Mouse (Mus musculus): ENCODE data around the gene Gpx2. TPM values are rescaled to one million over a fixed set of nuclear protein-coding genes. Genes with fewer than 3 reads are reported as not detected.

The Gpx2 gene
- polyA plus RNA-seq (2016; fragmentation: Nextera tagmentation; extraction: Ambion mirVana): 0.49 TPM in 1 of 2 replicates, not detected in the other

GRCm38 (mm10) chr12:76795350-76795749 is at the start of gene Gpx2:
TSS of gene Gpx2 (minus strand) at chr12:76795554.
- Histone ChIP-seq H3K27me3 (replicated peaks) (peaks cover 7% of the 10 kb centered on the region; the same call in 1 of the 2 replicates), H3K4me3 (no peak within 1 kb of the TSS), H3K9me3 (replicated peaks) (no peaks in the 10 kb centered on the region), H3K4me1 (replicated peaks) (peaks cover 22% of the 10 kb centered on the region), H3K4me2 (no peak within 1 kb of the TSS), H3K36me3 (no peaks in the 10 kb centered on the region), H3K9ac (no peak within 1 kb of the TSS), H3K27ac (ENCODE audit: poor library complexity, severe bottlenecking) (no peak within 1 kb of the TSS)
- WGBS: 69% methylated on average over 5 of the region's 5 CpGs
- ATAC-seq (ENCODE audit: insufficient number of reproducible peaks, low FRiP score): no peak

DNA sequence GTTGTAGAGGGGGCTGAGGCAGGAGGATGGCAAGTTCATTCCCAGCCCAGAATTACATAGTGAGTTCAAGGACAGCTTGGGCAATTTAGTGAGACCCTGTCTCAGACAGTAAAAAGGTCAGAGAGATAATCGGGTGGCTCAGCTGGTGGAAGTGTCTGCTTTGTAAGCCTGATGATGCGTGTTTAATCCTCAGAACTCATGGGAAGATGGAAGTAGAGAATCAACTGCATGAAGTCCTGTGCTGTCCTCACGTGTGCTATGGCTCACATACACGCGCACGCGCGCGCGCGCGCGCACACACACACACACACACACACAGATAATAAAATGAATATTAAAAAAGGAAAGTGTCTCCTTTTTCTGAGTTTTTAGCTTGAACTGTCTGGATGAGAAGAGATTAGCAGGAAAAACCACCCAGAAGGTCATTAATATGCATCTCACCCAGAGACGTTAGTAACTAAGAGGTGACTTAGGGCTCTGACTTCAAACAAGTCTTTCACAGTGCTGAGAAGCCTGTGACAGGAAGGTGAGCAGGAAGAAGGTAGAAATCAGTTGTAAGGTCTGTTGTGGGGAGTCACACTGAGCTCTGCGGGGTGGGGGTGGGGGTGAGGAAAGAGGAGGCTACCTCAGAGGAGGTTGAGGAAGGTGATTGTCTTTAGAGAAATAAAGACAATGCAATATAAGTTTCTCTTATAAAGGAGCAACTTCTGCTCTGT is 49.1 kb upstream of the Gpx2 start:
- H3K4me3 ChIP-seq: no peak overlapping the region
- peaks cover 5% of the 10 kb centered on the region; the same call in 1 of the 2 replicates for H3K36me3 ChIP-seq
- H3K4me2 ChIP-seq: no peak overlapping the region
- WGBS: 83% methylated on average over 15 of the region's 15 CpGs
- H3K9ac ChIP-seq: no peak overlapping the region
- no peak overlapping the region for H3K27ac ChIP-seq (ENCODE audit: poor library complexity, severe bottlenecking)
- no peak for ATAC-seq (ENCODE audit: insufficient number of reproducible peaks, low FRiP score)
- H3K4me1 ChIP-seq (replicated peaks): no peaks in the 10 kb centered on the region
- no peaks in the 10 kb centered on the region for H3K27me3 ChIP-seq (replicated peaks)
- H3K9me3 ChIP-seq (replicated peaks): 0 out of 2 replicates have a peak, but pooled peaks cover 4% of the 10 kb centered on the region

- H3K9me3 ChIP-seq (replicated peaks): no peaks in the 10 kb centered on the region
- no peak overlapping the region for H3K4me2 ChIP-seq
- ATAC-seq (ENCODE audit: insufficient number of reproducible peaks, low FRiP score): no peak
- H3K27me3 ChIP-seq (replicated peaks): 0 out of 2 replicates have a peak, but pooled peaks cover under 1% of the 10 kb centered on the region
- H3K27ac ChIP-seq (ENCODE audit: poor library complexity, severe bottlenecking): no peak overlapping the region
- no peak overlapping the region for H3K9ac ChIP-seq
- H3K4me1 ChIP-seq (replicated peaks): peaks cover 7% of the 10 kb centered on the region
- no peak overlapping the region for H3K4me3 ChIP-seq
- 54% methylated on average over 6 of the region's 6 CpGs for WGBS
- peaks cover 5% of the 10 kb centered on the region; the same call in 1 of the 2 replicates for H3K36me3 ChIP-seq
Measured at GRCm38 (mm10) chr12:76840081-76840480, 44.7 kb upstream of the Gpx2 start.

DNA sequence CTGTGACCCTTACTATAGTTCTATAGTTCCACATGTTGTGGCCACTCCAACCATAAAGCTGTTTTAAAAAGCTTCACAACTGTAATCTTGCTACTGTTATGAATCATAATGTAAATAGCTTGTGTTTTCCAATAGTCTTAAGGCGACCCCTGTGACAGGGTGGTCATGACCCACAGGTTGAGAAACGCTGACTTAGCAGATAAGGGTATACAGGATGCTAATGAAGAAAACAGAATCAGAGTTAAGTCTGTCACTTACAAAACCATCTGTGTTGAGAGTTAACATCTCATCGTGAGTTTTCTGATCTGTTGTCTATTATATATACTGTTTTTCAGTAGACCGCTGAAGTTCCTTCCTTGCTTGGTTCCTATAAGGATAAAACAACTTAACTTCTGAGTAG is 43.9 kb upstream of the Gpx2 start:
- WGBS: 88% methylated on average over 4 of the region's 4 CpGs
- Histone ChIP-seq H3K9me3 (replicated peaks) (no peaks in the 10 kb centered on the region), H3K36me3 (peaks cover 5% of the 10 kb centered on the region; the same call in 1 of the 2 replicates), H3K4me3 (no peak overlapping the region), H3K27ac (ENCODE audit: poor library complexity, severe bottlenecking) (no peak overlapping the region), H3K27me3 (replicated peaks) (0 out of 2 replicates have a peak, but pooled peaks cover 5% of the 10 kb centered on the region), H3K9ac (no peak overlapping the region), H3K4me2 (no peak overlapping the region), H3K4me1 (replicated peaks) (peaks cover 7% of the 10 kb centered on the region)
- ATAC-seq (ENCODE audit: insufficient number of reproducible peaks, low FRiP score): no peak

DNA sequence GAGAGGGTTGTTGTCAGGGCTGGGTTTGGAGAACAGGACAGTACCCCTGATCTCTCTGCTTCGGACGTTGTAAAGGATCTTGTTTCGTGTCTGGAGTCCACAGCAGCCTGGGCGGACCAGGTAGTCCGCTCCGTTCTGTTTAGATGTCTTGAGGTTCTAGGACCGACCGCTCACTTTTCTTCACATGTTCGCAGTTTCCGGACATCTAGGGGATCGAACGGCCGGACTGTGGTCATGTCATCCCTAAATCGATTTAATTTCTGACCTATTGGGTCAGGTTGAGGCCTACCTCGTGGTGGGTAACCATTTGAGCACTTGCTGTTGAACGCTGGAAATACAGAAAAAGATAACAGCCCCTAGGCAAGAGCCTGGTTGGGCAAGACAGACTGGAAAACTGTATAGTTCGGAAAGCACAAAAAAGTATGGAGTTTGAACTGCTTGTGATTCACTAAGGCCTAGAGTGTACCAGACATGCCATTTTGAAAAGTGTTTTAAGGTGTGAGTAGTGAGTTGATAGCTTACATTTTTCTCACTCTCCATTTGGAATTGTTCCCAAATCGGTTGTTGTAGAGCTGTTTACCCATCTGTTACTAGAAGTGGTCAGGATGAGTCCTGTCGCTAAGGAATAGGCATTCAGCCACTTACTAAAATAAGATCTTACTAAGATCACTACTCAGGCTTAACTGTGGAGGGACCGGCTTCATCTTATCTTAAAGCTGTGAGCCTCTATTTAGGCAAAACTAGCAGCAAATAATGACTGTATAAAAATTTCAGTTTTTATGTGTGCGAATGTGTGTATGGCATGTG is 42.7 kb upstream of the Gpx2 start:
- 10% methylated on average over 21 of the region's 21 CpGs for WGBS
- H3K9me3 ChIP-seq (replicated peaks): no peaks in the 10 kb centered on the region
- H3K4me3 ChIP-seq: peak overlapping the region; percentile 63
- H3K27me3 ChIP-seq (replicated peaks): 0 out of 2 replicates have a peak, but pooled peaks cover 5% of the 10 kb centered on the region
- H3K4me1 ChIP-seq (replicated peaks): peaks cover 7% of the 10 kb centered on the region
- peaks cover 3% of the 10 kb centered on the region; the same call in 1 of the 2 replicates for H3K36me3 ChIP-seq
- H3K27ac ChIP-seq (ENCODE audit: poor library complexity, severe bottlenecking): no peak overlapping the region
- peak overlapping the region; percentile 77 for H3K4me2 ChIP-seq
- H3K9ac ChIP-seq: peak overlapping the region; percentile 68
- peak; percentile 10; the same call in 1 of the 2 replicates for ATAC-seq (ENCODE audit: insufficient number of reproducible peaks, low FRiP score)

- Histone ChIP-seq H3K4me2 (peak overlapping the region; percentile 77), H3K27me3 (replicated peaks) (0 out of 2 replicates have a peak, but pooled peaks cover 5% of the 10 kb centered on the region), H3K9me3 (replicated peaks) (no peaks in the 10 kb centered on the region), H3K9ac (peak overlapping the region; percentile 68), H3K4me1 (replicated peaks) (peaks cover 7% of the 10 kb centered on the region), H3K36me3 (no peaks in the 10 kb centered on the region), H3K27ac (ENCODE audit: poor library complexity, severe bottlenecking) (peak overlapping the region; percentile 74), H3K4me3 (peak overlapping the region; percentile 63)
- whole genome bisulfite sequencing: under 1% methylated on average over 43 of the region's 43 CpGs
- ATAC-seq (ENCODE audit: insufficient number of reproducible peaks, low FRiP score): peak; percentile 98
Measured at GRCm38 (mm10) chr12:76837101-76837843, 41.9 kb upstream of the Gpx2 start.

GRCm38 (mm10) chr12:76832704-76833103 is 37.4 kb upstream of the Gpx2 start:
- Histone ChIP-seq H3K27me3 (replicated peaks) (0 out of 2 replicates have a peak, but pooled peaks cover 5% of the 10 kb centered on the region), H3K4me1 (replicated peaks) (no peaks in the 10 kb centered on the region)
- no peak for ATAC-seq (ENCODE audit: insufficient number of reproducible peaks, low FRiP score)

DNA sequence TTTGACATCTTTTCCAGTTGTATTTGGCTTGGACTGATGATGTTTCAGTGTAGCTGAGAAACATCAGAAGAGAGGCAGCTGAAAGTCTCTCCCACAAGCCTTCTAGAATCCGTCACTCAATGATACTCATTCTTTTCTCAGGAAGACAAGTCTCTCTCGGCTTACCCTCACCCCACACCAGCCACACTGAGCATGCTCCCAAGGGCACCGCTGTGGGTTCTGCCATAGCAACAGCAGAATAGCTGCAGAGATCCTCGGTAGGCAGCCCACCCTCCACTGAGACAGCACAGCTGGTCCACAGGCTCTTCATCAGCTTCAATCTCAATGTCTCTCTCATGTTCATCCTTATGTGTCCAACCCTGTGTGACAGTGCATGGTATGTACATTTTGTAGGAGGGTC is 29.9 kb upstream of the Gpx2 start:
- WGBS: 63% methylated on average over 4 of the region's 4 CpGs
- Histone ChIP-seq H3K27me3 (replicated peaks) (peaks cover 49% of the 10 kb centered on the region), H3K4me1 (replicated peaks) (peaks cover 18% of the 10 kb centered on the region), H3K4me3 (no peak overlapping the region), H3K9ac (no peak overlapping the region), H3K36me3 (no peaks in the 10 kb centered on the region), H3K4me2 (no peak overlapping the region), H3K27ac (ENCODE audit: poor library complexity, severe bottlenecking) (no peak overlapping the region), H3K9me3 (replicated peaks) (no peaks in the 10 kb centered on the region)
- ATAC-seq (ENCODE audit: insufficient number of reproducible peaks, low FRiP score): no peak

More at GRCm38 (mm10) chr12:76832704-76833103, 37.4 kb upstream of the Gpx2 start:
- no peak overlapping the region for H3K4me2 ChIP-seq
- 5% methylated on average over 3 of the region's 3 CpGs for WGBS
- no peak overlapping the region for H3K9ac ChIP-seq
- no peak overlapping the region for H3K27ac ChIP-seq (ENCODE audit: poor library complexity, severe bottlenecking)
- no peak overlapping the region for H3K4me3 ChIP-seq
- no peaks in the 10 kb centered on the region for H3K36me3 ChIP-seq
- H3K9me3 ChIP-seq (replicated peaks): no peaks in the 10 kb centered on the region

DNA sequence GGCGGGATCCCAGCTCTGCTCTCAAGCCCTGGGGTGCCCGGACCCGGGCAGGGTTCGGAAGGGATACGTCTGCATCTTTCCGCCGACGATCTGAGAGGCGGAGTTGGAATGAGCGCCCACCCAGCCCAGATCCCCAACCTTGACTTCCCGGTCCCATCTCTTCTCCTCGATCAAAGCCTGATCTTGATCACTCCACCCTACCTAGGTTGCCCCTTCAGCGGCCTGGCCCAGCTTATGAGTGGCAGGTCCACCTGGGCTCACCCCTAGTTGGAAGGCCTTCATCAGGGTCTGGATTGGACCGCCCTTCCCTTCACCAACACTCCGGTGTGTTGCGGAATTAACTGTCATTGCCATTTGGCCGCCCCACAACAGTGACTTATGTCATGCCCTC is 27.3 kb upstream of the Gpx2 start, which contains the start of gene Rab15:
Gene Rab15, minus strand, starts transcription at position 258 of the 391 bp plus-strand sequence.
- Histone ChIP-seq H3K4me1 (replicated peaks) (peaks cover 18% of the 10 kb centered on the region), H3K9ac (peak within 1 kb of the TSS; percentile 76)
- 2% methylated on average over 17 of the region's 17 CpGs for WGBS

DNA sequence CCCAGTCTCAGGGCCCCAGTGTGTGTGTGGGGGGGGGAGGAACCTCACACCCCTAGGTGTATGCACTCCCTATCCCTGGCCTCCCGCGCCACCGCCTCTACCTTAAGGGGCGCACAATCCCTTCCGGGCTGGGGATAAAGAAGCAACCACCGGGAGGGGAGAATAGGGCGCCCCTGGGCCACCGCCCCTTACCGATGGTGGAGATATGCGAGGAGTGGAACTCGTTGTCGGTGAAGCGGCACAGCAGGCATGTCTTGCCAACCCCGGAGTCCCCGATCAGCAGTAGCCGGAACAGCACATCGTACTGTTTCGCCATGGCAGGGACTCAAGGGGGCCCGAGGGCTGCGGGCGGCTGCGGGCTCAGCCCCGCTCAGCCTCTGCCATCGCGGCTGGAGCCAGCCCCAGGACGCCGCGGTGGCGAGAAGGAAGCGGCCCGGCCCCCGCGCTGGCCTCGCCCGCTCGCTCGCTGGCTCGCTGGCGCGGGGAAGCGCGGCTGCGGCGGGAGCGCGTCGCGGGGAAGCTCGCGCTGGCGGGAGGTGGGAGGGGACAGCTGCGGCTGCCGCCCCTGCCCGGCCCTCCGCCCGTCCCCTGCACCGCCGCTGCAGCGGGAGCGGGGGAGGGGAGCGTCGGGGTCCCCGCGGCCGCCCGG is 26.8 kb upstream of the Gpx2 start:
- H3K9ac ChIP-seq: peak overlapping the region; percentile 76
- no peaks in the 10 kb centered on the region for H3K9me3 ChIP-seq (replicated peaks)
- ATAC-seq (ENCODE audit: insufficient number of reproducible peaks, low FRiP score): peak; percentile 54
- H3K4me1 ChIP-seq (replicated peaks): peaks cover 22% of the 10 kb centered on the region
- no peak overlapping the region for H3K27ac ChIP-seq (ENCODE audit: poor library complexity, severe bottlenecking)
- peaks cover 61% of the 10 kb centered on the region for H3K27me3 ChIP-seq (replicated peaks)
- H3K4me3 ChIP-seq: peak overlapping the region; percentile 71
- peak overlapping the region; percentile 91 for H3K4me2 ChIP-seq
- under 1% methylated on average over 45 of the region's 66 CpGs for WGBS
- no peaks in the 10 kb centered on the region for H3K36me3 ChIP-seq

More for the DNA sequence above, 27.3 kb upstream of the Gpx2 start, which contains the start of gene Rab15:
- Histone ChIP-seq H3K27ac (ENCODE audit: poor library complexity, severe bottlenecking) (no peak within 1 kb of the TSS), H3K27me3 (replicated peaks) (peaks cover 60% of the 10 kb centered on the region), H3K4me2 (peak within 1 kb of the TSS; percentile 91), H3K36me3 (no peaks in the 10 kb centered on the region), H3K9me3 (replicated peaks) (no peaks in the 10 kb centered on the region), H3K4me3 (peak within 1 kb of the TSS; percentile 71)
- ATAC-seq (ENCODE audit: insufficient number of reproducible peaks, low FRiP score): no peak
